Mouse (Mus musculus) heart, adult 8-10 months (tissue): ENCODE results near the gene Setd7. TPM values are rescaled to one million over a fixed set of nuclear protein-coding genes. Genes with fewer than 3 reads are reported as not detected.

Experiments used
- DNase-seq: peaks from one replicate; pipeline ENCODE4 v3.0.0; 2022; ENCODE audit warnings: low spot score
- total RNA-seq, 4 experiments: library from RNA; stranded (reverse); gene quantifications; 2 replicates each; pipeline ENCODE4 v1.2.4; 2022

Setd7 gene
- total RNA-seq, 4 experiments from 2014 or later: 55.6 to 68.3 (median 59.1) TPM

DNA sequence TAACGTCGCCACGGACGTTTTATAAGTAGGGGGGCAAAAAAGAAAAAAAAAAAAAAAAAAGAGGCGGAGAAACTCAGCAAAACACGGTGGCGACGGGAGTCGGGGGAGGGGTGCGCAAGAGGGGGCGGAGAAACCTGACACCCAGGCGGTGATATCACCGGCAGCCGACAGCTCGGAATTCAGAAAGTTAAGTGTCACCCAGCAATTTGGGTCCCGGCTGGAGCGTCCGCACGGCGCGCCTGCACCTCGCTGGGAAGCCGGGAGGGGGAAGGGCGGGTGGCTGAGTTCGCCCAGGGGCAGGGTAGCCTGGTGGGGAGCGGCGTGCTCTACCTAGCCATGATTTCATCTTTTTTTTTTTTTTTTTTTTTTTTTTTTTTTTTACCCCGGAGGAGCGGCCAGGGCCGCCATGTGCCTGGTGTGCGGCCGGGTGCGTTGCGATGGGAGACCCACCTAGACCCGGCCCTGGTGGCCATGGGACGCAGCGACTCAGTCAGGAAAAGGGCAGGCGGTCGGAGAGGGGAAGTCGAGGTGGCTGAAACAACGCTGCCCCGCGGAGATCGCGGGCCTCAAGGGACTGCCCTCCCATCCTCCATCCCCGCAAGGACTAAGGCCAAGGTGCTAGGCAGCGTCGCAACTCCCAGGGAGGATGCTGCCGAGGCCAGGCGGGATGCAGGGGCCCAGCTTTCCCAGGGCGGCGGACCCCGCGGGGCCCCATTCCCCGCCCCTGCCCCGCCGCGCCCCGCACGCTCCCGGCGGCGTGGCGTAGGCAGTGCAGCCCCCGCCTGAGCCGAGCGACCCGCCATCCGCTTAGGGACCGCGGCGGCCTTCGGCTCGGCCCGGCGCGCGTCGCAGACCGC is 857 bp downstream of the Setd7 start:
- peak; percentile 81 for DNase-seq

DNA sequence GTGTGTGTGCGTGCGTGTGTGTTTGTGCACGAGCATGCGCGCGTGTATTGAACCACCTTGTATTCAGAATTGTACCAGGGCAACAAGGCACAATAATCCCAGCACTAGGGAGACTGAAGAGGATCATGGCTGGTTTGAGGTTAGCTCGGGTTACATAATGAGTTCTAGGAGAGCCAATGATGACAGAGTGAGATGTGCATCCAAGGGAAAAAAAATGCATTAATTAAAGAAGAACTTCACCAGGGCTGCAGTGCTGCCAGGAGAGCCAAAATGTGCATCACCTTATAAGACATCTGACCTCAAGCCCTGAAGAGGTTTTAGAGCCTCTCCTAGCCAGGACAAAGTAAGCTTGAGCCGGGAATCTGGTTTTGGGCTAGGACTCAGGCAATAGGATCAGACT is 5.1 kb downstream of the Setd7 start:
- DNase-seq: no peak

DNA sequence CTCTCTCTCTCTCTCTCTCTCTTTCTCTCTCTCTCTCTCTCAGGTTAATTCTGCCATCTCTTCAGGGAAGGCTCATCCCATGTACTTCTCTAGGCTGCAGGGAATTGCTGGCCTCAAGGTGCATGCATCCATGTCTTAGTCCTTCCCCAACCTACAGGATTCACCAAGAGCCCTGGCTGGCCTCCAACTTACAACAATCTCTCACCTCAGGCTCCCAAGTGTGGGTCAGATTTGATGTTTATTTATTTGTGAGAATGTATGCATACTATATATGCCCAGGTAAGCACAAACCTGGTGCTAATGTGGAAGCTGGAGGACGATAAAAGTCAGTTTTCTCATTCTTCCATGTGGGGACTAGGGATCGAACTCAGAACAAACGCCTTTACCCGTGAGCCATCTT is 5.8 kb downstream of the Setd7 start:
- DNase-seq: no peak

DNA sequence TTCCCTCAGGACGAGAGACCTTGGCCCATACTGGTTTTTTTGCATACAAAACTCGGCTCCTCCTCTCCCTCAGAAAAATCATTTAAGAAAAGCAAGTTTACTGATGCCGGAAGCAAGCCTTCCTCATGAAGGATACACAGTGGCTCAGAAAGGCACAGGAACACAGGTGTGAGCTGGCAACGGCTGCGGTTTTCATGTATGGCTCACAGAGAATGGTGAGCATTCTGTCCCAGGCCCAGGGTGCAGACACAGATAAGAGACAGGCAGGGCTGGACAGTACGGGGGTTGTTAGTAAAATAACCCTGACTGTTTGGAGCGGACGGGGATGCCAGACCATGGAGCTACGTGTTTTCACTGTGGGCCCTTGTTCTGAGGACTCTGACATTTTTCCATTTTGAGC is 6.6 kb downstream of the Setd7 start:
- no peak for DNase-seq

DNA sequence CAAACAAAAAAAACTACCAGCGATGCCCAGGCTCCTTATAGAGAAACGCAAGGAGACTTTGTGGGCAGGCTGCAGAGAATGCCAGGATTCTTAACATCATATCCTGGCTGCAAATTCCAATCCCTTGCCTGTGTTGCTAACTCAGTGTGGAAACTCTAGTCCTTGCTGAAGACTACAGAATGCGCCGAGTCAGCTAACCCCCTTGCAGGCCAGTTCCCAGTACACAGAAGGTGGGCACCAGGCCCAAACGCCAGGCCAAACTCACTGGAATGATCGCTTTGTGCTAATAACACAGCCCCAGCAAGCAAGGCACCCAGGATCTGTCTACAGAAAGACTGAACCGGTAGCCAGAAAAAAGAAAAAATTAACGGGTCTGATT is 7.2 kb downstream of the Setd7 start:
- peak; percentile 46 for DNase-seq

DNA sequence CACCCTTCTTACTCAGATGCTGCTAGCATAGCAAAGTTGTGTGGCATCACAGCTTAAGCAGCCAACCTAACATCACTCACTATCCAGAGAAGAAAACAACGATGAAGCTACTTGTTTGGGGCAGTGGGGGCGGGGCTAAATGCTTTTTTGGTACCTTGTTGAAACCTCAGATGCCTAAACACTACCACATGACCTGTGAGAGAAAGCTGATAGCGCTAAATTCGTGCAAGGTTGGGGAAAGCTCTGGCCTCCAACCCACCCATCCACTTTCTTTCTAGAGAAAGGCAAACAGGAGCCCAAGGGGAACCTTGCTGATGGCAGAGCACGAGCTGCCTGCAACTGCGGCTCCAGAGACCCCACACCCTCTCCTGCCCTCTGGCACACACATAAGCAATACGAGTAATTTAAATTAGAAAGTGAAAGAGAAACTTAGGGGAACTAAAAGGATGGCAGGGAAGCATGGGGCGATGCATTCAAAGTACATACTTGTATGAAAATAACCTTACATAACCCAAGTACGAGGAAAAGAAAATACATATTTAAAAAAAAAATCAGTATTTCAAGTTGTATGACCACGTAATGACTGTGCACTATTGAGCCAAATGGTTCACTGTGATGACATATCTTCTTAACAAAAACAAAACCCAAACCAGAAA is 7.7 kb downstream of the Setd7 start:
- no peak for DNase-seq

DNA sequence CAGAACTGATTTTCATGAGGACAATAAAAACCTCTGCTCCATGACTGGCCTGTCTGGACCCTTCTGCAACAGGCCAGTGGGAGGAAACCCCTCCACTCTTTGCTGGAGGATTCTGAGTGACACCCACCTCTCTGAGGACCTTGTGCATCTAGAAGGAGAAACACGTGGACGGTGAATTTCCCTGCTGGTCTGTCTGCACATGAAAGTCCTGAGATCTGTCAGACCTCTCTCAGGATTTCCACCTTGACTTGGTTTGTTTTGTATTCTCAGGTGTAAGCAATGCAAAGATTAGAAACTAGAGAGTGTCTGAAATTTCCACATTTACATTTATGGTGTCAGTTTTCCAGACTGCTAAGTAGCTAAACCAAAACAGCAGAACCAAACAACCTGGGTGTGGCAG is 8.5 kb downstream of the Setd7 start:
- no peak for DNase-seq

DNA sequence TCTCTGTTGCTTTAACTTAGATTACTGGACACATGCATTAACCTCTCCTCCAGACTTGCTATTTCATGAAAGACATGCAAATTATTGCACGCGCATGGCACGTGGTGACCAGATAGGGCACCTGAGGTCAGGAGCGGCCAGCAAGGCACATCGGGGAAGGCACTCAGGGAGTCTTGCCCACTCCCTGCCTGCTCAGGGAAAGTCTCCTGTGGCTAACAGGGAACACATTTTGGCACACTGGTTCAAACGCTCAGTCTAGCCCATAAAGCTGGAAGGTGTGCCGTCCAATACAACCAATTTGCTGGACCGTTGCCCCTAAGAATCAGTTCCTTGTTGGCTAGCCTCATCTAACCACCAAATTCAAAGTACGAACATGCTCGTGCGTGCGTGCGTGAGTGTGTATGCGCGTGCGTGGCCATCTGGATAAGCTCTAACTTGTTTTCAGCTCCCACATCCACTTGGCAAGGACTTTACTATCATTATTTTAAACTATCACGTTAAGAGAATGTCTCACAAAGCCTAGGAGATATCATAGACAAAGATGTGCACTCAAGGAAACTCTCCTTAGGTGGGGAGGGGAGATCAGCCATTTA is 11.6 kb downstream of the Setd7 start:
- DNase-seq: no peak

DNA sequence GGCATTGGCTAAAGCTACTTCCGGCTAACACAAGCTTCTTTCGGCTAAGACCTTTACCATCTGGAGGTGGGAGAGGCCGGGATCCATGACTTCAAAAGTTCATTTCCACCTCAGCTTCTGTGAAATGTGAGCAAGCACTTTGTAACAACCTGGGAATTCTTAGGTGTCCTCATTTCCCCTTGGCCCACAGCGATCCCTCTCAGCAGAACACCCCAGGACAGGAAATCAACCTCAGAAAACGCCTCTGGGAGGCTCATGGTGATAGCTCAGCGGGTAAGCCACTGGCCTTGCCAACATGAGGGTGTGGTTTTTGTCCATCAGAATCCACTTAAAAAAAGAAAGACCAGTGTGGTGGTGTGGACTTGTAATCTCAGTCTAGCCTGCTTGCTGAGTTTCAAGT is 13.1 kb downstream of the Setd7 start:
- DNase-seq: no peak

DNA sequence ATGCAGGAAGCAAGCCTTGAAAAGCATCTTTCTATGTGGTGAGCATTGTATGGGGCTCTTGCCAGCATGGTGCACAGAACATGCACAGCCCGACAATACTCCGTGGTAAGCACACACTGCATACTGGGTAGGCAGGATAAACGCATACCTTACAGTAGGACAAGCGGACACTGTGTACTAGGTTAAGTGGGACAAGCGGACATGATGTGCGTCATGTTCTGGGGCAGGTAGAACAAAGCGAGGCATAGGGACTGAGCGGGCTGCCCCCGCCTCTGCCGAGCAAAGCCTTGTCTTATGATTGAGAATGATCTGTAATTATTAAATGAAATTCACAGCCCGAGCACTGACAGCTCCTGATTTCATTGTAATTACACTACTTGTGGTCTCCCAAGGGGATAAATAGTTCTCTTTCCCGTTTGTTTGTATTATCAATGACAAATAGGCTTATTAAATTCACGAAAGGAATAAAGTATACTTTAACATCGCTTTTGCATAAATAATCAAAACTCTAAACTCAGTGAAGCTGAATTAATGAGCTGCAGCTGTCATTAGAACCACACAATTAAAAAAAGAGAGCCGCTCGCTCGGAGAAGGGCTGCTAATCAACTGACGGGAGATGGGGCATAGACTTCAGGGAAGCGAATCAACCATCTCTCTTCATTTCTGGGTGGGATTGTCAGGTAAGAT is 16.1 kb downstream of the Setd7 start:
- DNase-seq: no peak

DNA sequence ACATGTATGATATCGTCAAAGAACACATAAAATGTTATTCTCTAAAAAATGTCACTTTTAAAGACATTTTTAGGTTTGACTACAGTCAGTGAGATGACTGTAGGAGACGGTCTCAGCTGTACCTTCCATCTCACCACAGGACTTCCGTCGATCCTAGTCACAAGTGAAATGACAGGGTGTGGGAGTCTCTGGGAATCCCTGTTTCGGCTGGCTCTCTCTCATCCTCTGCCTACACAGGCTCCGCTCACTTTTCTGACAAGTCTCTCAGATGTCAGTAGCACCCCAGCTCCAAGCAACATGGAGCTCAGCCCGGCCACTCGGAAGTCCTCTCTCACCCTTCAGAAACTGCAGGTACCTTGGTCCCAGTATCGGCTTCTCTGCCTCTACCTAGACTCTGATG is 20.0 kb downstream of the Setd7 start:
- no peak for DNase-seq

DNA sequence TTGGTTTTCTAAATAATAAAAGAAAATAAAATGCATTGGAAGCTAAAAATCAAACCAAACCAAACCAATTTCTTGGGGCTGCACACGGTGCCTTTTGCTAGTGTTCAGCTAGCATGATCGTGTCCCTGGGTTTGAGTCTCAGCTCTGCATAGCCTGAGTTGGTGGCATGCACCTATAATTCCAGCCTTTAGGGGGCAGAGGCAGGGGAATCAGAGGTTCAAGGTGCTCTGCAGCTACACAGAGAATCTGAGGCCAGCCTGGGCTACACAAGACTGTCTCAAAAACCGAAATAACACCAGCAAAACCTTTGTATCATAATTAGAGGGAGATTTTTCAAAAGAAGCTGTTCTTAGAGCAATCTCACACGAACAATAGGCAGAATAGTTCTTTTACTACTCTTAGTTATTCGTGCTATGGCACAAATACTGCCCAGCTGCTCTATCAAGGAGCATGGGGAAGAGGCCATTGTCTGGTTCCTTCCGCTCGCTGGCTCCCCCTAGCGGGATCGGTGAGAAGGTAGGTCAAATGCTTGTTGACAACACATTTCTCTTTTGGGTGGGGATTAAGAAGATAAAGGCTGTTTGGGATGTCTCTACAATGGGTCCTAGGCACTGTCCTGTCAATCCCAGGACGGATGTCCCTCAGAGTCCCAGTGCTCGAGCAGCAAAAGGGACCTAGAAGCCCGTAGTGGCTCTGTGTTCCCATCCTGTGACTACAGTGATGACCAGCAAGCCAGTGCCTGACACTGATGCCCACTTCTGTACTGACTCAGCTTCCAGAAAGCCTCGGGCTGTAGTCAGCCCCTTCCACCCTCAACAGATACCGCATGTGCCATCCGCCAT is 20.9 kb downstream of the Setd7 start:
- DNase-seq: peak; percentile 63

DNA sequence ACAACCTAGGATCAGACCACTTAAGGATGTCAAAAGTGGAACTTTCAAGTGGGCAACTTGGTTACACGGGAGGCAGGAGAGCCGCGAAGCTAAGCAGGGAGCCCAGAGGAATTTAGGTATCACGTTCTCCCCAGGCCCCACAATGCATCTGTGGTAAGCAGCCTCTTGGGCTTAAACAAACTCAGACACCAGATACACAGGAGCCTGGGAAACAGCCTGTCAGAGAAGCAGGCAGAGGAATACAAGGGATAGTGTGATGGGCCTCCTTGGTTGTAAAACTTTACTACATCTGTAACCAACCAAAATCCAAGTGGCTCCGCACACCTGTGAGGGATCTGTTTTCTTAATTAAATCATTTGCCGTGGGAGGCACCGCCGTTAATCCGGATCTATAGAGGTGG is 26.7 kb downstream of the Setd7 start:
- DNase-seq: no peak

DNA sequence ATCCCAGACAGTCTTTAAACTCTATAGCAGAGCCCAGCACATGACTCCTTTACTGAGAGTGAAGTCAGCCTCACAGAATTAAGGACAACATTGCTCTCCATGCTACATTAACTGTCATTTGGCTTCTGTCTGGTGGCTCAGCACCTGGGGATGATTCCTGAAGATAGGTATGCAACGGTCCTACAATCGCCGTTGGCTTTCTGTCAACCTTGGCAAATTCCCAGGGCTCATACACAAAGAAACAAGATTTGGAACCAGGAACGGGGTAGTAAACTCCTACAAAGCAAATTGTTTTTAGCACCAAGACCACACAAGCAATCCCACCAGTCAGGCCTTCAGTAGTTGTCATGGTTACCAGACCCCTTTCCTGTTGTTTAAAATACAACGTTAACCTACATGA is 27.1 kb downstream of the Setd7 start:
- no peak for DNase-seq

DNA sequence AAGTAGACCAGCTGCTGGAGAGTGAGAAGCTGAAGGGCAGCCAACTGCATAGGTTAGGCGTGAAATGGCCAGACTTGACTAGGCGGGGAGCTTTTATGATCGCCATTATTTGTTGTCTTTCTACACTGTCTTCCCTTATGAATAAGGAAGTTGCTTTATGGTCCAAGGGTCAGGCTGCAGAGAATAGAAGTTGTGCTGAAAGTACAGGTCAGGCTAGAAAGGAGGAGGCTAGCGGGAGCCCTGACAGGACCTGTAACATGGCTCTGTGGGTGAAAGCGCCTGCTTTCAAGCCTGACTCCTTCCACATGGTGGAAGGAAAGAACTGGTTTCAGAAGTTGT is 28.4 kb downstream of the Setd7 start:
- no peak for DNase-seq

DNA sequence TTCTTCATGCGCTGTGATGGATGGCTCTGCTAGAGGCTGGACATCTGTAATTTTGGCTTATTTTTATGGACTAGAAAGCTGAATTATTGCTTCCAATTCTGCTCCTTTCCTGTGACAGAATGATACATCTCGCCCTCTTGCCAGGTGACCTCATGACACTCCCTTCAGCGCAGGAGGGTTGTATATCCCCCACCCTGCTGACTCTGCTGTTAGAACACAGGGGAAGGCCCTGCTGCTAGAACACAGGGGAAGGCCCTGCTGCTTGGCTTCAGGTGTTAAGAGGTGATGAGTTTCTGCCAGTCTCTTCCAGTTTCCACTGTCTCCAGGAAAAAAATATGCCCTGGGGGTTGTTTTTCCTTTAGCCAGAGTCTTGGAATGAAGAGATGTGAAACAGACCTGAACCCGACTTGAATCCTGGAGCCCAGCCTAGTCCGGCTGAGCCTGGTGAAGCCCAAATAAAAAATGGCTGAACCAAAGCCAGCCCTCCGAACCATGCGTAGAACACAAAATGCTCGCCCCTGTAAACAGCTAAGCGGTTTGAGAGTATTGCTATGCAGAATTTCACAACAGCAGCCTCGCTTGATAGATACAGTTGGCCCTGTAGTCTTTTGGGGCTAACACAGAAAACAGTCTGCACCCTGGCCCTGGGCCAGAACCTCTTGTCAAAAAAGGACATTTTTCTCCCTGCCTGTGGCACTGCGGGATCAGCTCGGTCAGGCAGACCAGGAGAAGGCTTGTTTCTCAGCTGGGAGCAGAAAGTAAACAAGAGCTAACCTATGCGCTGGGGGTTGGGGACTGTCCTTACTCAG is 29.0 kb downstream of the Setd7 start:
- no peak for DNase-seq

DNA sequence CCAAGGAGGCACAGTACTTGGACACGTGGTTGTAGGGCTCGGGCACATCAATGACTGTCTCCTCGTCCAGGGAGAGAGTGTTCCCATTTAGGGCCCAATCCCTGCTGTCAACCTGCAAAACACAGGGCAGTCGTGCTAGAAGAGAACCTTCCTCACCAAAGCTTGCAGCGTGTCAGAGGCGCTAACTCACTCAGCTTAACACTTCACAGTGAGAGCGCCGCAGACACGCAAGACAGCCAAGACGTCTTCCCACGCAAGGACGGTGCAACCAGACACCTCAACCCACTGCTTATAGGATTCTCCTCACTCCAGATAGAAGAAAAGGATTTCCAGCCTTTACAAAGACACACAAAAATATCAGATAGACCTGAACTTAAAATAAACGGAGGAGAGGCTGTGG is 33.8 kb downstream of the Setd7 start:
- no peak for DNase-seq

DNA sequence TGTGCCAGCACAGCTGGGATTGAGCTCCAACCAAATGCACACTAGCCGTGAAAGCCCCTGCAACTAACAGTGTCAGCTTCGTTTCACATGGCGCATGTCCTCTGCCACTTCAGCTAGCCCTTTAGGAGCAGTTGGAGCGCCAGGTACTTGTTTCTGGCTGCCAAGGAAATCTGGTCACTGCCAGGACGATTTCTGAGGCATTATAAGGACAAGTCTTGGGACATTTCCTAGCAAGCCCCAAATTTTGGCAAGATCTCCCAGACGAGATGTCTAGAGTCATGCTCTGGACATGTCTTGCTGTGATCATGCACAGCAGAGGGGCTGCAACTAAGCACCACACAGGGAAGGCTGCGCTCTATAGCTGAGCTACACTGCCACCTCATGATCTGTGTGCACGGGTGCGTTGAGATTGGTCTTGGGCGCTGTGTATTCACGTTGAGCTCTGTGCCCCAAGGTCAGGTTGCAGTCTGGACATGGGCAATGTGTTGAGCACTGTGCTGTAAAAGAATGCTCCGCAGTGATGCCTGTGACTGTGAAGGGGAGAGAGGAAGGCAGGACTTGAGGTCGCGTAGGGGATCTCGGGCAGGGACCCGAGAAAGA is 35.4 kb downstream of the Setd7 start:
- DNase-seq: no peak

DNA sequence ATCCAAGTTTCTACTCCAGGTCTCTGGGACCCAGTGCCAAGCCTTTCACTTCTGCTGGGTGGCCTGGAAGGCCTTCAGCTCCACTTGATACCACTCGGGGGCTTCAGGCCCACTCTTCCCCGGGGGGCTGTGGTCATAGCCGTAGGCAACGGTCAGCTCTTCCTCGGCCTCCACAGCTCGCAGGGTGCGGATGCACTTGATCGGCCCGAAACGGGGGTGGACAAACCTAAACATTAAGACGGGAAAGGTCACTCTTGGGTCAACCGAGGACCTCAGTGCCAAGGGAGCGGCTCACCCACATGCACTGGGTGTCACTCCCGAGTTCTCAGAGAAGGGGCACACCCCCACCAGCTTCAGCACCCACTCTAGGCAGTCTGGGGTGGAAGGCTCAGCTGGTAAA is 39.4 kb downstream of the Setd7 start:
- DNase-seq: no peak

DNA sequence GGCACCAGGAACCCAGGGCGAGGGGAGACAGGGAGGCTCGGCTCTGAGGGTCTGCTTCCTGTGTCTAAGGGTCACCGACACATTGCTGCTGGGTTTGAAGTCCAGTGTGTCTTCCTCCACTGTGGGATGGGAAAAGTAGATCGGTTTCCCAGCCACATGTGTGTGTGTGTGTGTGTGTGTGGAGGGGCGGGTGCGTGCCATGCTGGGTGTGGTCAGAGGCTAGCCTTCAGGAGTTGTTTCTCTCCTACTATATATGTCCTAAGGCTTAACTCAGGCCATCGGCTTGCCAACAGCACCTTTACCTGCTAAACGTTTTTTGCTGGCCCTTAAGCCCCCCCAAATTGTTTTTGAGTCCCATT is 41.9 kb downstream of the Setd7 start:
- DNase-seq: no peak
